In the genomic region with DNA sequence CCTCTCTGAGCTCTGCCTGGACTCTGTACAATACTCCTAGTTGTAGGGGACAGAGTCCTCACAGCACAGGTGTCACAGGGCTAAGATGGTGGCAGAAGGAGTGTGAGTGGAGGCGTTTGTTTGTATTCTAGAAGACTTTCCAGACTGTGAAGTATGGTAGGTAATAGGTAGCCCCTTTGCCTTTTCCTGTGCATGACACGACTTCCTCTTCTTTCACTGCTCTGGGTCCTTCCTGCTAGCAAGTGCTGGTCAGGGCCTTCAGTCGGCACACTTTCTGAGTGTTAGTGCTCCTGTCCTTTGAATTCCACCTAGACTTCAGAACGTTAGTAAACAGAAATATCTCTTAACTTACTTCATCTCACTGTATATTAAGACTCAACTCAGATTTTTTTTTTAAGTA, we compare ENCODE assay signal across 18 mouse cellular contexts. TPM values are rescaled to one million over a fixed set of nuclear protein-coding genes. Genes with fewer than 3 reads are reported as not detected.
A peak's percentile ranks its signal among the peaks of the same experiment; 100 is the strongest.
DNase-seq lines count a peak whose midpoint lies in the region; ATAC-seq lines count a peak whose summit lies in the region.
"Had no signal": no experiment of that assay in that cellular context is flagged by ENCODE, and none has a peak within 500 bp of the region (broad histone marks: within the 10 kb centered on the region; RNA-seq: fewer than 3 reads in every experiment).

No protein-coding gene starts in this region.

- ATAC-seq in activated CD4-positive, CD25-positive, alpha-beta regulatory T cell, adult 4 months, result peak; percentile 43
- peak; percentile 62 to 69 for ATAC-seq in hematopoietic stem cell, adult 5-6 weeks (replicated peaks in 1 of 2; ENCODE audit: insufficient read depth in 1 of 2, low FRiP score in 2 of 2, low TSS enrichment in 1 of 2, low read depth in 1 of 2, poor library complexity in 2 of 2, severe bottlenecking in 2 of 2)
- peak; percentile 63 for ATAC-seq in megakaryocyte progenitor cell, adult 5-6 weeks (replicated peaks; ENCODE audit: poor library complexity)
- ATAC-seq: forebrain, embryonic 14.5 days; forebrain, embryonic 16.5 days had no signal

- DNase-seq in Muller cell, postnatal 12 days (ENCODE audit: inconsistent ontology term), result no peak
- no peak for DNase-seq in embryo, embryonic 10.5 days (ENCODE audit: low spot score)
- no peak for DNase-seq in thymus, postnatal 14 days
- DNase-seq in layer of hippocampus, postnatal 25 days (ENCODE audit: extremely low spot score in 1 of 2, low spot score in 1 of 2), result no peak
- DNase-seq: adrenal gland, adult 8-10 months; adrenal gland, postnatal 14 days; adrenal gland, postnatal 36 days; cerebellum, adult 11-12 months; cerebellum, adult 2 months; cerebellum, adult 9-10 months; cerebellum, postnatal 10 days; cerebellum, postnatal 25 days; embryo, embryonic 11 days had no signal

RNA-seq across cellular contexts. Expression of a gene that starts 29.4 kb away (rescaled TPM):
- polyA plus RNA-seq in activated CD4-positive, CD25-positive, alpha-beta regulatory T cell, adult 4 months (2017; shearing (Covaris generic)), result 10 to 100 TPM in 1 of 2 experiments, 1 to 10 TPM in 1; 8.5 to 10.3 TPM
- 37.7 and 53.3 TPM in 2 replicates for total RNA-seq in hematopoietic stem cell, adult 5-6 weeks (2017)
- 47.0 and 47.4 TPM in 2 replicates for total RNA-seq in megakaryocyte progenitor cell, adult 5-6 weeks (2015)
- 37.5 and 38.1 TPM in 2 replicates for total RNA-seq in megakaryocyte progenitor cell, adult 5-6 weeks (2017)
- 100 to 1,000 TPM; 209 to 224 TPM for total RNA-seq in layer of hippocampus, postnatal 25 days (2021)
